Mouse (Mus musculus) neural tube, postnatal 0 days (tissue): ENCODE data around the gene Zscan12. TPM values are rescaled to one million over a fixed set of nuclear protein-coding genes. Genes with fewer than 3 reads are reported as not detected.

Source experiments
- microRNA-seq: library from miRNA; unstranded; fragments of <30 nt; microRNA quantifications from one replicate; pipeline ENCODE4, GENCODE M21; 2016
- polyA plus RNA-seq: library from polyadenylated mRNA; unstranded; fragments of >200 nt; fragmentation: Nextera tagmentation; extraction: Ambion mirVana; gene quantifications from 2 replicates; pipeline ENCODE4 v1.2.1, GENCODE M21; 2015

Gene Zscan12
- 7.2 and 7.6 TPM in 2 replicates for polyA plus RNA-seq

DNA sequence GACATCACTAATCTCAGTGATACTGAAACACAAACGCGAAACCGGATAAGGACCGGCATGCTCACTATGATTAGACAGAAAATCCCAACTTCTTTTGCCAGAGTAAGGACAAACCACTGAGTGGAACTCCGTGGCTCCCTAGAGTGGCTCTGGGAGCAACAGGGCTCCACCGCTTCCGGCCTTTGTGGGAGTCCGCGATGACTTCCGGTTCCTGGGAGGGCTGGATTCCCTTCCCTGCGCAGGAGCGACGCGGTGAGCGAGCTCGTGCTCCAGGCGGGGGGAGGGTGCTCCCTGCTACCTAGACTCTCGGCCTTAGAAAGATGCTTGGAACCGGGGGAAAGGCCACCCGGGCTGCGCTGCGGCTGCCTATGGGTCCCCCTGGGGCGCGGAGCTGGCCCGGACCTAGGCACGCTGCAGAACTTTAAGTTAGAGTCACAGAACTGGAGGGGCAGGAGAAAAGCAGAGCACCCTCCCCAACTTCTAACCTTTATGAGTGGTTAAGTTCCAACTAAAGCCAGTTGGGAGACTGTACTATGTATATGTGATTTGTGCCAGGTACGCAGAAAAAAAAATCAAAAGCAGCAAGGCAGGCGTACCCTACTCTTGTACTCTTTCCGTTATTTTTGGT is at the start of gene Zscan12:
TSS of gene Zscan12 (plus strand) at position 200 of the 628 bp plus-strand sequence.

DNA sequence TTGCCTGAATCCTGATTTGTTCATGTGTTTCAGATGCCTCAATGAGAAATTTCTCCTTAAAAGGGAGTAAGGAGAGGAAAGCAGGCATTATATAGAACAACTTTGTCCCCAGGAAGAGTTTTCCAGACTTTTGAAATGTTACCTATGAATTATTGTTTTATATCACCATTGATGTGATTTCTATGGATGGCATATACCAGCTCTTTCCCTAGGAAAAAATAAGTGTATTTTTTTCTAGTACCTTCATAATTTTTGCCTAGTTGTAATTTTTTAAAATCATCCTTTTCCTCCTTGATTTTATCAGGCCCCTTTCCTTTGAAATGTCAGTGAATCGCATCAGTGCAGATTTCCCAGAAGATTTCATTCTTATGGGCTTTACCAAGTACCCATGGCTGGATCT is 16.0 kb upstream of the Zscan12 start, which contains the start of gene Olfr1367:
TSS of gene Olfr1367 (plus strand) at position 301 of the 400 bp plus-strand sequence.

DNA sequence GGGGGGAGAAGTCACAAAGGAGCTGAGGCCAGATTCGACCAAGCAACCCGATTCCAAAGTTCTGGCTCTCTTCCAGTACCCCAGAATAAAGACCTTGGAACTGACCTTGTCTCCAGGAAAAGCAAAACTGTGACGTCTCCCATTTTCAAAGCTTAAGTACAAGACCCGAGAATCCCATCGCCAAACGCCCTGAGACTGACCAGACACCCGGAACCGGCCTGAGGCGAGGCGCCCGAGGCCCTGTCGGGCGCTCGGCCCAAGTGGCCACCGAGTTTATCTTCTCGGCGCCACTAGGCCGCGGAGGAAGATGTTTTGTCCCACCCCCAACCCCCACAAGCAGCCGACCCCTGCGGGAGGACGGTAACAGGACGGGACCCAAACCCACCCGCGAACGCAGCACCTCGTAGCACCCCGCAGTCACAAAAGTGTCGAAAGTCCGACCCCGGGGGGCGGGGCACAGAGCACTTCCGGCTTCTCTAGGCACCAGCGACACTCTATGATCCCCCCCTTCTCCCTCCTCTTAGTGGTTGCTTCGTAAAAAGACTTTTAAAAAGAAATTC is 39.7 kb downstream of the Zscan12 start, which contains the start of gene Zkscan3:
TSS of gene Zkscan3 (minus strand) at position 469 of the 560 bp plus-strand sequence.

Small RNA genes lying within 50 kb of the gene (microRNA-seq; reads per million reads assigned to microRNA genes)
- not detected for gene Mir6942

Other genes with a start within 250 kb of the Zscan12 start
- not detected in 2 replicates for gene Olfr263, start 233.2 kb upstream of the Zscan12 start, polyA plus RNA-seq
- not detected in 2 replicates for gene Olfr1368, start 217.0 kb upstream of the Zscan12 start, polyA plus RNA-seq
- 66.3 and 68.1 TPM in 2 replicates for gene Trim27, start 183.4 kb upstream of the Zscan12 start, polyA plus RNA-seq
- gene Gpx5, start 70.1 kb upstream of the Zscan12 start, polyA plus RNA-seq: not detected in 2 replicates
- gene Gpx6, start 50.7 kb upstream of the Zscan12 start, polyA plus RNA-seq: 0.51 and 0.79 TPM in 2 replicates
- gene Olfr1367, start 15.9 kb upstream of the Zscan12 start, polyA plus RNA-seq: not detected in 2 replicates
- 44.7 and 45.6 TPM in 2 replicates for gene Zkscan3, start 39.9 kb downstream of the Zscan12 start, polyA plus RNA-seq
- gene Pgbd1, start 78.2 kb downstream of the Zscan12 start, polyA plus RNA-seq: 1.4 and 1.9 TPM in 2 replicates
- 20.9 and 22.4 TPM in 2 replicates for gene Zscan26, start 90.9 kb downstream of the Zscan12 start, polyA plus RNA-seq
- 3.3 and 4.2 TPM in 2 replicates for gene Nkapl, start 105.7 kb downstream of the Zscan12 start, polyA plus RNA-seq
- gene Zkscan4, start 116.1 kb downstream of the Zscan12 start, polyA plus RNA-seq: 7.6 and 9.4 TPM in 2 replicates
- not detected in 2 replicates for gene Gm10065, start 116.6 kb downstream of the Zscan12 start, polyA plus RNA-seq
- 0.37 and 0.65 TPM in 2 replicates for gene AK157302, start 132.4 kb downstream of the Zscan12 start, polyA plus RNA-seq
- 9.1 and 11.5 TPM in 2 replicates for gene Gm11273, start 138.6 kb downstream of the Zscan12 start, polyA plus RNA-seq
- 3.5 and 4.0 TPM in 2 replicates for gene Zkscan8, start 168.3 kb downstream of the Zscan12 start, polyA plus RNA-seq
- gene Olfr1366, start 180.0 kb downstream of the Zscan12 start, polyA plus RNA-seq: 0.14 and 0.17 TPM in 2 replicates
- gene Olfr1535, start 197.1 kb downstream of the Zscan12 start, polyA plus RNA-seq: 0.09 and 0.11 TPM in 2 replicates
- gene Olfr1364, start 218.9 kb downstream of the Zscan12 start, polyA plus RNA-seq: not detected in 2 replicates